Mouse (Mus musculus): ENCODE measurements around the gene Atl1. TPM values are rescaled to one million over a fixed set of nuclear protein-coding genes. Genes with fewer than 3 reads are reported as not detected.

Atl1 gene
- 1 to 10 TPM; 2.6 to 4.0 TPM for total RNA-seq (2021)

DNA sequence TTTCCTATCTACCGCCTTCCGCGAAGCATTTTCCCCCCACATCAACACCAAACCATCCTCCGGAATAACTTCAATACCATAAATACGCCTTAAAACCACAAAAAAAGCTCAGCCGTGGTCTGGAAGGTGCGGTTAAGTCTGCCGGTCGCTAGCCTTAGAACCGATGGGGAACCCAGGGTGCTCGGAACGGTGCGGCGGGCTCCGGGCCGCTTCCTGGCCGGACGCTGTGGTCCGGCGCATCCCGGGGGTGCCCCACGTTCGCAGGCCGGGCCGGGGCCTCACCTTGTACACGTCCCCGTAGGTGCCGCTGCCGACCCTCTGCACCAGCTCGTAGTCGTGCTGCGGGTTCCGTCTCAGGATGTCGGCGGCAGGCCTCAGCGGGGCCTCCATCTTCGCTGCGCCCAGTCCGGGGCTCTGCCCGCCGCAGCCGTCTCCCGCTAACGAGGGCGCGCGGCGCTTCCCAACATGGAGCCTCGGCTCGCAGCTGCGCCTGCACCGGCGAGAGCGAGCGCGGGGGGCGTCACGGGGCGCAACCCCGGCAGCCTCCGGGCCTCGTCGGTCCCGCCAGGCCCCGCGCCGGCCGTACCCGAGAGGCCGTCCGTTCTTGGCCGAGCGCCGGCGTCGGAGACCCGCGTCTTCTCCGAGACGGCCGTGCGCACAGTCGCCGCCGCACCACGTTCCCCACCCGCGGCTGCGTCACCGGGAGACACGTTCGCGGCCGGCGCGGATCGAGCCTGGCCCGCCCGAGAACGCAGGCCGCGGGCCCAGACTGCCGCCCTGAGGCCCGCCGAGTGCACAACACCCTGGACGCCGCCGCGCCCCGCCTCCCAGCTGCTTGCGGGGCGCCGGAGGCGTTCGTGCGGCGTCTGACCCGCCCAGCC, at the start of gene Atl1, which contains the start of gene Map4k5:
Atl1 (plus strand) TSS at position 244 of the 881 bp plus-strand sequence.
Map4k5 (minus strand) TSS at position 830 of the 881 bp plus-strand sequence.
- DNase-seq (ENCODE audit: low spot score): peak; percentile 83
- intact Hi-C loops (cut with DNase I): loop anchor here (2.0 to 5.0 kb wide), 4 partner anchors 40 to 160 kb away; no protein-coding TSS in a partner anchor

- DNase-seq (ENCODE audit: low spot score): no peak
- intact Hi-C loops (cut with DNase I): no loop called here
These were observed 48.6 kb upstream of the Atl1 start for GRCm38 (mm10) chr12:69843531-69844445.

- no peak for DNase-seq (ENCODE audit: low spot score)
- intact Hi-C loops (cut with DNase I): no loop called here
These were observed 46.7 kb upstream of the Atl1 start for GRCm38 (mm10) chr12:69845722-69846121.

GRCm38 (mm10) chr12:69846499-69846898, 45.9 kb upstream of the Atl1 start:
- intact Hi-C loops (cut with DNase I): no loop called here
- DNase-seq (ENCODE audit: low spot score): no peak

DNA sequence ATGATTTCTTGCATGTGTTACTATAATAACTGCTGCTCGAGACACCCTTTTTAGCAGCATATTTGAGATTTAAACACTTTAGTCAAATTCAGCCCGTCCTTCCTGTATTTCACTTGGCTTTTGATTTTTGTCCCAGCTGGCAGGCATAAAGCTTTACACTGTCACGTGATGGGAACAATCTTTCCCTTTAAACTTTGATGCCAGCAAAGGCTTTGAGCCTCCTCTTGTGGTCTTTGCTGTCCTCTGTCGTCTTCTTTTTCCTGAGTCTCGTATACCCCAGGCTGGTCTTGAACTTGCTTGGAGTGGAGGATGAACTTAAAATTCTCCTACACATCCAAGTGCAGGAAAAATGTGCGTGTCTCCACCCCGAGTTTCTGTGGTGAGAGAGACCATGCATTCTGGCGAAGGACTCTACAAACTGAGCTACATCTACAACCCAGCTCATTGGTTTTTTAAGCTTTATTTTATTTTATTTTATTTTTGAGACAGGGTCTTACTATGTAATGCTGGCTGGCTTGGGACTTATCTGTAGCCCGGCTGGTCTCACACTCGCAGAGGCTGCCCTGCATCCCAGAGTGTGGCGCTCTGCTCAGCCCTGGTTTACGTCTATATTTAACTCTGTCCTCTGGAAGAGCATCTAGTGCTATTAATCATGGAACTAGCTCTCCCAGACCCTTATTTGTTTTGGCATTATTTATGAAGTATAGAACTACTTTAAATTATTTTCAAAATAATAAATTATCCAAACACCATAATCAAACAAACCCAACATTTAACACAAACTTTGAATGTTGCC, 44.1 kb upstream of the Atl1 start:
- intact Hi-C loops (cut with DNase I): no loop called here
- DNase-seq (ENCODE audit: low spot score): no peak

DNA sequence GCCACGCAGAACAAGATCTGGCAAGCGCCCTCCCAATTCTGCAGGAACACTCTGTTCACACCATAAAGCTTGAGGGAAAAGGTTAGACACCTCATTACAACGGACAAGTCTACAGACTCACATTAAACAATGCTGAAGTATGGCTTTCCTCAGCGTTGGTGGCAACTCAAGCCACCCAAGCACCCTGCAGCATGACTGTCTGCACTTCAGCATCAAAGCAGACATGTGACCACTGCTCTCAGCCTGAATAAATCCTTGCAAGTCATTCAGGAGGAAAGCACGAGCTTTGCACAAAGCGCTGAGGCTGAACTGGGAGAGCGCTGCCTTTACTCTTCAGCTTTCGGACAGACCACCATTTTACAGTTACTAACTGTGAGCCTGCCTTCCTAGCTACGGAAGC, 40.1 kb upstream of the Atl1 start:
- no peak for DNase-seq (ENCODE audit: low spot score)
- intact Hi-C loops (cut with DNase I): loop anchor here (5.0 kb wide), 1 partner anchor 40 kb away; the partner anchor contains the start of genes Atl1 and Map4k5

GRCm38 (mm10) chr12:69853387-69853786, 39.0 kb upstream of the Atl1 start:
- no peak for DNase-seq (ENCODE audit: low spot score)
- intact Hi-C loops (cut with DNase I): loop anchor here (5.0 kb wide), 1 partner anchor 39 kb away; the partner anchor contains the start of genes Atl1 and Map4k5

- DNase-seq (ENCODE audit: low spot score): no peak
- intact Hi-C loops (cut with DNase I): loop anchor here (5.0 kb wide), 1 partner anchor 38 kb away; the partner anchor contains the start of genes Atl1 and Map4k5
These were observed 38.5 kb upstream of the Atl1 start for GRCm38 (mm10) chr12:69853942-69854341.

DNA sequence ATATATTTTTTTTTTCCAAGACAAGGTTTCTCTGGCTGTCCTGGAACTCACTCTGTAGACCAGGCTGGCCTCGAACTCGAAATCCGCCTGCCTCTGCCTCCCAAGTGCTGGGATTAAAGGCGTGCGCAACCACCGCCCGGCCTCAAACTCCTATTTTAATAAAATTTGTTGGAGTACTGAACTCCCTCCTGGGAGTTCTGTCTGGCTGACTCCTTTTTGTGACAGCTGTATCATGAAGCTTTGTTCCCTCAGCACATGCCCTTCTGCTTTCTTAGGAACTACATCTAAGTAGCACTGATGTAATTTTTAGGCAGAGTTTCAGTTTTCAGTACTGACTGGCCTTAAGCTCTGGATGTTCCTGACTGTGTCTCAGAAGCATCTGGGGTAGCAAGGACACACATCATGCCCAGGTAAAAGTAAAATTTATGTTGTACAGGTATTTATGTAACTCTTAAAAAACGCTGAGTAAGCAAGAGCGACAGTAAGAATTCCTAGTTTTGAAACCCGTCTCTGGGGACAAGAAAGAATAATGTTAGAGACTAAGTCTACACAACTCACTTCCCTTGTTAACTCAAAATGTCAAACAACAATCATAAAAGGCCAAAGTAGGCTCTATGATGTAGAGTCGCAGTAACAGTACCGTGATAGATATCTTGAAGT, 36.6 kb upstream of the Atl1 start:
- DNase-seq (ENCODE audit: low spot score): no peak
- intact Hi-C loops (cut with DNase I): no loop called here

DNA sequence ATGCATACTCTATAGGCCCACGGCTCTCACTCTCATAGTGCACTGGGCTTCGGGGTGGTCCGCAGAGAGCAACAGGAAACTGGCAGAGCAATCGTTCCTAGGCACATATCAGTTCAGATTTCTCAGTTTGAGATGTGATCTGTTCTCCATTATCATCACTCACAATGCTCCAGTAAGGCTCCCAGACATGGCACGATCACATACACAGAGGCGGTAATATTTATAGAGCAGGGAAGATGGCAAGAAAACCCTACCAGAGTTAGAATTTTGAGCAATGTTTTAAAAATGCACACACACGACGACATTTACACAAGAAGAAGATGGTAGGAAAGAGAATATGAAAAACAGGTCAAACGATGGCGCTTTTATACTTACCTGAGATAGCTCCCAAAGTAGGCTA, 36.0 kb upstream of the Atl1 start:
- intact Hi-C loops (cut with DNase I): no loop called here

GRCm38 (mm10) chr12:69857597-69857996, 34.8 kb upstream of the Atl1 start:
- intact Hi-C loops (cut with DNase I): no loop called here
- DNase-seq (ENCODE audit: low spot score): no peak

More for the DNA sequence above, 36.0 kb upstream of the Atl1 start:
- no peak for DNase-seq (ENCODE audit: low spot score)

DNA sequence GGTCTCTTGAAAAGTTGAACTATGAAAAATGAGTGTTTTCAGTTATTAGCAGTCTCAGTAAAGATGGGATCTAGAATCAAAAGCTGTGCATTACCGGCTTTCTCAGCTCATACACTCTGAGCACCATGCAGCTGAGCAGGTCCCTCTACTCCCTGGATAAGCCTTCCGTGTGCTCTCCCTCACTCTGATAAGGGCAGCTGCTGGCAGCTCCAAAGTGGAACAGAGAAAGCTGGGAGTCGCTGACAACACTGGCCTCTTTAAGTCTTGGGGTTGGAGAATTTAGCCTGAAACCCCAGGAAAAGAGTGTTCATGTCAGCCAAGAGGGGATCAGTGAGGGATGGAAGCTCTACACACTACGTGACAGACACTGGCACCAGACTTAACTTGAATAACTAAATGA, 33.6 kb upstream of the Atl1 start:
- intact Hi-C loops (cut with DNase I): no loop called here
- DNase-seq (ENCODE audit: low spot score): no peak

DNA sequence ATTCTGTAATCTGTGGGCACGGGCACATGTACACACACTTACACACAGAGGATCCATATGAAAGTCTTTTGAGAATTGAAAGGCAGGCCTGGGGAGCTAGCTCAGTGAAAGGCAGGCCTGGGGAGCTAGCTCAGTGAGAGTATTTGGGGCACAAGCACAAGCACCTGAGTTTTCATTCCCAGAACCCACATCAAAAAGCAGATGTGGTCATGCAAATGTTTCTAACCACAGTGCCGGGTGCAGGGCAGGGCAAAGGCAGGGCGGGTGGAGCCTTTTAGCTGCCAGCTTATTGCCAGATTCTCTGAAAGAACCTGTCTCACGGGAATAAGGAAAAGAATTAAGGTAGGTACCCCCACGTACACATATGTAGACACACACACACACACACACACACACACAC, 28.9 kb upstream of the Atl1 start:
- DNase-seq (ENCODE audit: low spot score): no peak
- intact Hi-C loops (cut with DNase I): no loop called here

DNA sequence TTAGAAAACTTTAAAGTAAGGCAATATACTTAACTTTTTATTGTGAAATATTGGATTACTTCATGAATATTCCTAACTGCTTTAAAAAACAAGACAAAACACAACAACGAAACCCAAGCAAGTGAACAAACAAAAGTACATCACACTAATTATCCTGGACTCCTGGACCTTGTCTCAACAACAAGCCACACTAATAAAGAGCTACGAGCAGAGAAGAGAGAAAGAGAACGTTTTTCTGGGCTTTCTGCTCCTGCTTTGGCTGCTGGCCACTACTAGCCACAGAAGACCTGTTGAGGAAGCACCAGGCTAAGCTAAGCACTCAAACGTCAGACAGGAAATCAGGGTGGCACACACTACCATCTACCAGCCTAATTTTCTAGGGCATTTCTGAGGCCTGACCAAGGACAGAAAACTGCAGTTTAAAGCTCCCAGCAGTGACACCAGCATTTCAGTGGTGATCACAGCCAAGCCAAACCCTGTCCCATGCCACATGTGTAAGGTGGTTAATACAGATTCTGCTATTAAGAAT, 28.2 kb upstream of the Atl1 start:
- intact Hi-C loops (cut with DNase I): no loop called here
- no peak for DNase-seq (ENCODE audit: low spot score)

DNA sequence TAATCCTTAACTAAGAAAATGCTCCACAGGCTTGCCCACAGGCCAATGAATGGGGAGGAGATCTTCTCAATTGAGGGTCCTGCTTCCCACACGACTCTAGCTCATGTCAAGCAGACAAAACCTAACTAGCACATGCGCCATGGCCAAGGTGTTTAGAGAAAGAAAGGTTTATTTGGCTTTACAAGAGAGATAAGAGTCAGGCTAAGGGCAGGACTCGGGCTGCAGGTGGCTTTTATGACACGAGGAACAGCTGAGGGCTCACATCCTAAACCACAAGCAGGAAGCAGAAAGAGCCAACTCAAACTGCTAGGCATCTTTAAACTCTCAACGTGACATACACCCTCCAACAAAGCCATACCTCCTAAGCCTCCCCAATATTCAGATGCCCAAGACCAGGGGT, 25.1 kb upstream of the Atl1 start:
- intact Hi-C loops (cut with DNase I): no loop called here
- no peak for DNase-seq (ENCODE audit: low spot score)

- intact Hi-C loops (cut with DNase I): no loop called here
- no peak for DNase-seq (ENCODE audit: low spot score)
These were observed 20.8 kb upstream of the Atl1 start for GRCm38 (mm10) chr12:69871632-69872031.

DNA sequence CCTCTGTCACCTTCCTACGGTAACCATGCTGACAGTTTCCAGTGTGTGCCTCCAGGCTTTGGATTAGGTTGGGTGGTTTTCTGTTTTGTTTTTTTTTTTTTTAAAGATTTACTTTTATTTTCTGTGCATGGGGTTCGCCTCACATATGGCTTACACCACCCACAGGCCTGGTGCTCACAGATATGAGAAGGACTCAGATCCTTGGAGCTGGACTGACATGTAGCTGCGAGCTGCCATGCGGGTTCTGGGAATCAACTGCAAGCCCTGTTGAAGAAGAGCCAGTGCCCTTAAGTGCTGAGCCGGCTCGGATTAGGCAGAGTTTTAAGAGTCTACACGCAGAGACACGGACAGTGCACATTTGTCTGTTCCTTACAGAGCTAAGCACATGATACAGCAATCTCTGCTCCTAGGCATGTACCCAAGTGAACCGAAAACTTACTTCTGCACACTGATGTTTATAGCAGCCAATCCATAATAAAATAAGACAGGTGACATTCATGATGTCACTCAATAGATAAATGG, 14.5 kb upstream of the Atl1 start:
- intact Hi-C loops (cut with DNase I): no loop called here
- no peak for DNase-seq (ENCODE audit: low spot score)

GRCm38 (mm10) chr12:69879172-69879665, 13.2 kb upstream of the Atl1 start:
- intact Hi-C loops (cut with DNase I): no loop called here
- DNase-seq (ENCODE audit: low spot score): no peak

Data from heart, postnatal 25 days (tissue).